Mouse (Mus musculus) activated CD4-positive, CD25-positive, alpha-beta regulatory T cell, adult 4 months (primary cell): ENCODE results near the gene Zcwpw1. TPM values are rescaled to one million over a fixed set of nuclear protein-coding genes. Genes with fewer than 3 reads are reported as not detected.
"Not testable (repeated sequence)": the region's sequence is repeated elsewhere in the genome, so short reads cannot be mapped to it uniquely, and the experiment has no call there.

Experiments used
- ATAC-seq: one replicate; pipeline ENCODE4 v1.8.0; 2017
- polyA plus RNA-seq, 2 experiments: library from polyadenylated mRNA; unstranded; fragments of 100-300 nt; shearing (Covaris generic); gene quantifications; one replicate each; pipeline ENCODE4 v1.2.1; 2017

The Zcwpw1 gene
- 10 to 100 TPM in 1 of 2 experiments, 1 to 10 TPM in 1; 5.9 to 10.9 TPM for polyA plus RNA-seq

- peak; percentile 55 for ATAC-seq
These were observed at the start of gene Zcwpw1, which contains the start of gene Mepce for GRCm38 (mm10) chr5:137787151-137787928. Gene Zcwpw1, plus strand, starts transcription at chr5:137787798. Gene Mepce, minus strand, starts transcription at chr5:137787655.

- ATAC-seq, result no peak
These were observed 49.1 kb upstream of the Zcwpw1 start for GRCm38 (mm10) chr5:137738516-137738915.

- no peak for ATAC-seq
These were observed 48.1 kb upstream of the Zcwpw1 start for GRCm38 (mm10) chr5:137739471-137739870.

- no peak for ATAC-seq
These were observed 47.1 kb upstream of the Zcwpw1 start for GRCm38 (mm10) chr5:137740506-137740905.

DNA sequence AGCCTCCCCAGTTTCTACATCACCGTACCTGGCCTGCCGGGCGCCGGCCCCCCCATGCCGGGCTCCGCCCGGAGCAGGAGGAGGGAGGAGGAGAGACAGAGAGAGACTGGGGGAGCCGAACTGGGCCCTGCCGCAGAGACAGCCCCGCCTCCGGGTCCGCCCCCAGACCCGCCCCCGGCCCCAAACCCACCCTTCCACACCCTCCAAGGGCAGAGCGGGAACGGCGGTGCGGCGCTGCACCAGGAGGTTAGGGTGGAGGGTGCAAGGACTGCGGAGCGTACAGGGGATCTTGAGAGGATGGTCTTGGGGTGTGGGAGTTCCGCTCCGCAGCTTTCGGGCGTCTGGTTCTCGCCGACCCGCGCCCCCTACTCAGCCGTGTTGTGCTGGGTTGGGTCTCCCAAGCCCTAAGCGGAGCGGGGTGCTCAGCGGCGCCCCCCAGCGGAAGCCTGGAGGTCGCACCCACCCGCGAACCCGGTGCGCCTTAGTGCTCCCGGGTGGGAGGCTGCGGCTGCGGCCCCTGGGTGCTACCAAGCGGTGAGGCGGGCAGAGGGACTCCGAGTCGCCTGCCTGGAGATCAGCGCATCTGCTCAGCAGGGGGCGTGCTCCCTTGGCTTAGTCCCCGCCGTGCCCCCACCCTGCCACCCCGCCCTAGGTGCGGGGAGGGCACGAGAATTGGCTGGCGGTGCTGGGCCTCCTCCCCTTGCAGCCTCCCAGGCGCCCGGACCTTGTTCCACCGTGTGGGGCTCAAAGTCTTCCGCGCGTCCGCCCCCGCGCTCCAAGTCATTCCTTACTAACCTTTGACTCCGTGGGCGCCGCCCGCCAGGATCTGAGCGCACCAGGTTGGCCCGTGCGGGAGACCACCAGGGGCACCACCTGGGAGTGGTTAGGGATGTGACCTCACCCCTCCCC is 46.3 kb upstream of the Zcwpw1 start, which contains the start of gene Nyap1:
Gene Nyap1, minus strand, starts transcription at position 585 of the 909 bp plus-strand sequence.
- peak; percentile 37 for ATAC-seq

GRCm38 (mm10) chr5:137742048-137742447 is 45.5 kb upstream of the Zcwpw1 start:
- ATAC-seq, result no peak

DNA sequence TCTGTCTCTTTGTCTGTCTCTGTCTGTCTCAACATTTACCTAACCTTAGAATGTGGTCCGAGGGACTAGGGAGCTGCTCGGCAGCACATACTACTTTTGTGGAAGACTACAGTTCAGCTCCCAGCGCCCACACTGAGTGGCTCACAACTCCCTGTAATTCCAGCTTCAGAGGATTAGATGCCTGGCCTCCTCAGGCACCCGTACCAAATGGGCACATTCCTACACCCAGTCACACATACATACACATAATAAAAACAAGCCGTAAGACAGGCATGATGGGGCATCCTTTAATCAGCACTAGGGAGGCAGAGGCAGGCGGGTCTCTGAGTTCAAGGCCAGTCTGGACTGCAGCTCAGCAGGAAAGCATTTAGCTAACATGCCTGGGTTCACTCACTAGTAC is 44.8 kb upstream of the Zcwpw1 start:
- ATAC-seq, result no peak

- no peak for ATAC-seq
These were observed 43.4 kb upstream of the Zcwpw1 start for GRCm38 (mm10) chr5:137744197-137744596.

GRCm38 (mm10) chr5:137745214-137746171 is 42.1 kb upstream of the Zcwpw1 start, which contains the start of gene Tsc22d4:
Gene Tsc22d4, plus strand, starts transcription at chr5:137745730.
- ATAC-seq, result peak; percentile 73

DNA sequence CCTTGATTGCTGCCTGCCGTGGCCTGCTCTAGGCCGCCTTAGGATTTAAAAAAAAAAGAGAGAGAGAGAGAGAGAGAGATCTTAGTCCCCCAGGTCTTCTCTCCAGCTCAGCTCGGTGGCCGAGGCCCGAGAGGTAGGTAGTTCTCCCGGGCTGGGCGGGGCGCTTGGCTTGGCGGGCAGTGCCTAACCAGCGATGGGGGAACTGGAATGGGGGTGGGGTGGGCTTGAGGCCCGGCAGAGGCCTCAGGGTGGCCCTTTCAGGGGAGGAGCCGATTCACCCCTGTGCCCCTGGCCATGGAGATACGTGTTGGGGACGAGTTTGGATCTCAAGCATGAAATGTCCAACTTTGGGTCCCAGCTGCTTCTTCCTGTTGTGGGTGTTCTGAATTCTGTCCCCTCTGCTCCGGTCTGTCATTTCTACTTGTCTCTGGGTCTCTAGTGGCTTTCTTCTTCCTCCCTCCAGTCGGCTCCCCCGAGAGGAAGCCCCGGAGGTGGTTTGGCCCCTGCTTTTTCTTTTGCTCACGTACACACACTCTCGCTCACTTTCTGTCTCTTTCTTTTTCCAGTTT is 41.2 kb upstream of the Zcwpw1 start:
- ATAC-seq, result peak; percentile 7

DNA sequence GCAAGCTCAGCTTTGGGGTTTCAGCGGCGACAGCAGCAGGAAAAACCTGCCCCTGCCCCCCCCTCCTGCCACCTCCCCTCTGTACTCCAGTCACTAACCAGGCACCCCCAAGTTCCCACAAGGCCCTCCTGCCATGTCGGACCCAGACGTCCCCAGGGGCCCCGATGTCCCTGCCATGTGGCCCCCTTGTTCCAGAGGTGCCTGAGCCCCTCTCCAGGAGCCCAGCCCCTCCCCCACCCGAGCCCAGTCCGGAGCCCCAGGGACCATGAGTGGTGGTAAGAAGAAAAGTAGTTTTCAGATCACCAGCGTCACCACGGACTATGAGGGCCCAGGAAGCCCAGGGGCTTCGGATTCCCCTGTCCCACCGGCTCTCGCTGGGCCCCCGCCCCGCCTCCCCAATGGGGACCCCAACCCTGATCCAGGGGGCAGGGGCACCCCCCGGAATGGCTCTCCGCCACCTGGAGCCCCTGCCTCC is 40.7 kb upstream of the Zcwpw1 start:
- no peak for ATAC-seq

DNA sequence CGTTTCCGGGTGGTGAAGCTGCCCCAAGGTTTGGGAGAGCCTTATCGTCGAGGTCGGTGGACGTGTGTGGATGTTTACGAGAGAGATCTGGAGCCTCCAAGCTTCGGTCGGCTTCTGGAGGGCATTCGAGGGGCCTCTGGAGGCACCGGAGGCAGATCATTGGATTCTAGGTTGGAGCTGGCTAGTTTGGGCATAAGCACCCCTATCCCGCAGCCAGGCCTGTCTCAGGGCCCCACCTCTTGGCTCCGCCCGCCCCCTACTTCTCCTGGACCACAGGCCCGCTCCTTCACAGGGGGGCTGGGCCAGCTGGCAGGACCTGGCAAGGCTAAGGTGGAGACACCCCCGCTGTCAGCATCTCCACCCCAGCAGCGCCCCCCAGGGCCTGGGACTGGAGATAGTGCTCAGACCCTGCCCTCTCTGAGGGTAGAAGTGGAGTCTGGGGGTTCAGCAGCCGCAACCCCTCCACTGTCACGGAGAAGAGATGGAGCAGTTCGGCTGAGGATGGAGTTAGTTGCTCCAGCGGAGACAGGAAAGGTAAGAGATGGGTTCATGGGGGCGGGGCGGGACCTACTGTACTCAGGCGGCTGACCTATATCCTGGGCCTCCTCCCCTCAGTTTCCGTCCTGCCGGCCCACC is 40.2 kb upstream of the Zcwpw1 start:
- ATAC-seq, result peak; percentile 31

- no peak for ATAC-seq
These were observed 39.3 kb upstream of the Zcwpw1 start for GRCm38 (mm10) chr5:137748130-137748770.

GRCm38 (mm10) chr5:137749196-137749836 is 38.3 kb upstream of the Zcwpw1 start:
- ATAC-seq, result peak; percentile 37

DNA sequence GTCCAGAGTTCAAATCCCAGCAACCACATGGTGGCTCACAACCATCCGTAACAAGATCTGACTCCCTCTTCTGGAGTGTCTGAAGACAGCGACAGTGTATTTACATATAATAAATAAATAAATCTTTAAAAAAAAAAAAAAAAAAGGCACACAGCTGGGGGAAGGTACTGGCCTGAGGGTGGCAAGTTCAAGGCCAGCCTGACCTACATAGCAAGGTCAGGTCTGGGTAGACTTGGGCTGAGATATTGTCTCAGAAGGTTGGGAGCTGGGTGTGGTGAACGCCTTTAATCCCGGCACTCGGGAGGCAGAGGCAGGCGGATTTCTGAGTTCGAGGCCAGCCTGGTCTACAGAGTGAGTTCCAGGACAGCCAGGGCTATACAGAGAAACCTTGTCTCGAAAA is 37.4 kb upstream of the Zcwpw1 start:
- ATAC-seq, result not testable (repeated sequence)

DNA sequence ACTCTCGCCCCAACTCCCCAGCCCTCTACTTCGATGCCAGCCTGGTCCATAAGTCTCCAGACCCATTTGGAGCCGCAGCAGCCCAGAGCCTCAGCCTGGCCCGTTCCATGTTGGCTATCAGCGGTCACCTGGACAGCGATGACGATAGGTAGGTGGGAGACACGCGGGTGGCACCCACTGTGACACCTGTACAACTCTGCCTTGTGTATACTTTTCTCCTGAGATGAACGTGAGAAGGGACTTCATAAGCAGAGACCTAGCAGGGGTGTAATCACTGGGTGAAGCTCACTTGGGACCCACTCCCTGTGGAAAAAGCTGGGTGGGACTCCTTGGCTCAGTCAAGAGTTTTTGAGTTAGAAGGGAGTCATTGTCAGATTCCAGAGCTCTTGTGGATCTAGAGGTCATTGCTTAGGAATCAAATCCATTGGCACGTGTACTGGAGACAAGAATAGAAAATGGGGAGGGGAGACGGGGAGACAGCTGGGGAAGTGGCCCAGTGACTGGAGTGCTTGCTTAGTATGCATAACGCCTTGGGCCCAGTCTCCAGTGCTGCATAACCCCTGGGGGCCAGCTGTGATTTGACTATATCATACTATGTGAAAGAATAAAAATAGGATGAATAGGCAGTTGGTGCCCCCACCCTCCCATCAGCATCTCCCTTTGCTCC is 36.2 kb upstream of the Zcwpw1 start:
- ATAC-seq, result no peak

DNA sequence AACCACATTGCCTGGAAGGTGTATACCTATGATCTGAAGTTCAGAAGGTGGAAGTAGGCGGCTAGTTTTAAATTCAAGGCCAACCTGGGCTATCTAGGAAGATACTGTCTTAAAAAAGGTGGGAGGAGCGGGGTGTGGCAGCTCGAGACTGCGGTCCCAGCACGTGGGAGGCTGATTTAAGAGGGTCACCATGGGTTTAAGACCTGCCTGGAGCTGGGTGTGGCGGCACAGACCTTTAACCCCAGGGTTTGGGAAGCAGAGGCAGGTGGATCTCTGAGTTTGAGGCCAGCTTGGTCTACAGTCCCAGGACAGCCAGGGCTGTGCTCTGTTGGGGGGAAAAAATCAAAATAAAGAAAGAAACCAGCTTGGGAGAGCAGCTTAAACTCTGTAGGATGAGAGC is 35.6 kb upstream of the Zcwpw1 start:
- ATAC-seq, result no peak

DNA sequence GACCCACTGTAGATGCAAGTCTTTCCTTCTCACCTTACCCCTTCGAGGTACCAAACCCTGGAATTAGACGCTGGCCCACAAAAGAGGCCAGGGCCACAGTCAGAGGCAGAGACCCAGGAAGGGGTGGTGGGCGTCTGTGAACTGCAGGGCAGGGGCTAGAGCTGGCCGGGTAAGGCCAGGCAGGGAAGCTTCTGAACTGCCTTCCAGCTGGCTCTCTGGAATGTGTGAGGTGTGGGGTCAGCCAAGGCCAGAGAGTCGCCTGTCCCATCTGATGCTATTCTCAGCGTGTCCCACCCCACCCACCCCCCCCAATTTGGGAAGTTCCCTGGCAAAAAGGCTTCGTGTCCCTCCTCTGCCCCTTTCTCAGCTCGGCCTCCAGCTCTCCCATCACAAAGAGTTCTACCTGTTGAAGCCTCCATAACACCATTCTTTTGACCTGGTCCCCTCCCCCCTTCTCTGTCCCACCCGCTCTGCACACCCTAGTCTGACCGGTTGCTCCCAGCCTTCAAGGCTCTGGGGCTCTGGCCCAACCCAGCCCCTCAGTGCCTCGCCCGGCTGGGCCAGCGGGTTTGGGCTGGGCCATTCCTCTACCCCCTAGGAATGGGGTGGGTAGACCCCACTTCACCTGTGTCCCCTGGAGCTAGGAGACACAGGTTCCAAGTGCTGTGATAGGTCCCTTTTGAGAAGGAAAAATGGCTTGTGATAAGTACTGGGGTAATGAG is 34.3 kb upstream of the Zcwpw1 start:
- ATAC-seq, result no peak

- ATAC-seq, result no peak
These were observed 32.2 kb upstream of the Zcwpw1 start for GRCm38 (mm10) chr5:137755425-137755824.
